Mouse (Mus musculus) hindbrain, embryonic 16.5 days (tissue): ENCODE measurements around the gene Alg12. TPM values are rescaled to one million over a fixed set of nuclear protein-coding genes. Genes with fewer than 3 reads are reported as not detected.
A peak's percentile ranks its signal among the peaks of the same experiment; 100 is the strongest.

Source experiments
- ATAC-seq: fragments of 200-750 bp; cut with Nextera tagmentation; 2 replicates; pipeline ENCODE4 v1.8.0; 2017; ENCODE audit warnings: moderate TSS enrichment, moderate library complexity
- H3K27ac ChIP-seq: fragments of 300-500 bp; sonication (generic); 2 replicates; pipeline ENCODE4 v1.5.1; 2014; ENCODE audit warnings: low read depth, mild to moderate bottlenecking, control low read depth, low read length, moderate library complexity
- H3K27me3 ChIP-seq: fragments of 300-500 bp; sonication (generic); replicated peaks from 2 replicates; pipeline ENCODE4 v1.6.1; 2014; ENCODE audit warnings: low read length; ENCODE audit not compliant: control insufficient read depth, insufficient read depth
- H3K36me3 ChIP-seq: fragments of 300-500 bp; sonication (generic); 2 replicates; pipeline ENCODE4 v1.6.1; 2014; ENCODE audit warnings: mild to moderate bottlenecking, low read length, moderate library complexity, mixed read lengths; ENCODE audit not compliant: control insufficient read depth, insufficient read depth
- H3K4me1 ChIP-seq: fragments of 300-500 bp; sonication (generic); 2 replicates; pipeline ENCODE4 v1.6.1; 2014; ENCODE audit warnings: low read depth, low read length; ENCODE audit not compliant: control insufficient read depth, insufficient read depth
- H3K4me2 ChIP-seq: fragments of 300-500 bp; sonication (generic); 2 replicates; pipeline ENCODE4 v1.6.1; 2014; ENCODE audit warnings: mild to moderate bottlenecking, low read length, control low read depth, moderate library complexity
- H3K4me3 ChIP-seq: fragments of 300-500 bp; sonication (generic); 2 replicates; pipeline ENCODE4 v1.5.1; 2014; ENCODE audit warnings: mild to moderate bottlenecking, low read length, control low read depth, moderate library complexity
- H3K9ac ChIP-seq: fragments of 300-500 bp; sonication (generic); 2 replicates; pipeline ENCODE4 v1.6.1; 2014; ENCODE audit warnings: low read depth, mild to moderate bottlenecking, control low read depth, low read length, moderate library complexity
- H3K9me3 ChIP-seq: fragments of 300-500 bp; sonication (generic); 2 replicates; pipeline ENCODE4 v1.6.1; 2014; ENCODE audit warnings: mild to moderate bottlenecking, low read length, moderate library complexity; ENCODE audit not compliant: control insufficient read depth
- WGBS: fragments of 180-500 bp; shearing (Covaris S2); extraction: QIAGEN DNeasy Blood & Tissue Kit; methylation state at CpG from one replicate; pipeline ENCODE4 v1.1.7; 2014; 5-methylcytosine and 5-hydroxymethylcytosine counted together
- polyA plus RNA-seq: library from polyadenylated mRNA; unstranded; fragments of >200 nt; fragmentation: Nextera tagmentation; extraction: Ambion mirVana; gene quantifications from 2 replicates; pipeline ENCODE4 v1.2.1, GENCODE M21; 2015

Gene Alg12
- polyA plus RNA-seq, 1 experiment from 2014 or later = 9.5 TPM

DNA sequence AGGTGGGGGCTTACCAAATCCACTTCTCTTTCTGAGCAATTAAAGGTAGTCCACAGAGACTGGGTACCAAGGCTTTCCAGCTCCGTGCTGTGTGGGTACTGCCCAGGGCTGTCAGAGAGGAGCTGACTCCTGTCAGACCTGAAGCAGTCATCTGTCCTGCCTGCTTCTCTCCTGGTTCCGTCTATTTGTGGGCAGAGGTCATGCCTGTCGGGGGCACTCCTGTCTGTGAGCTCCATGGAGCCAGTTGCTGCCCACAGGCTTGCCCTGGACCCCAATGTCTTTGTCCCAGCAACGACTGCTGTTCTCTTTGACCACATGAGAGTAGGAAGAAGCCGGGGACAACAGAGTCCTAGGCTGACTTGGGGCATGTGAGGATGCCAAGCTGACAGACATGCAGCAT is 37.5 kb upstream of the Alg12 start:
- no peak overlapping the region for H3K4me2 ChIP-seq
- peaks cover 4% of the 10 kb centered on the region; the same call in 1 of the 2 replicates for H3K4me1 ChIP-seq
- WGBS = 82% methylated on average over 5 of the region's 5 CpGs
- no peaks in the 10 kb centered on the region for H3K36me3 ChIP-seq
- H3K4me3 ChIP-seq = no peak overlapping the region
- H3K27ac ChIP-seq = no peak overlapping the region
- no peaks in the 10 kb centered on the region for H3K27me3 ChIP-seq
- no peak overlapping the region for H3K9ac ChIP-seq
- H3K9me3 ChIP-seq = no peaks in the 10 kb centered on the region
- no peak for ATAC-seq

DNA sequence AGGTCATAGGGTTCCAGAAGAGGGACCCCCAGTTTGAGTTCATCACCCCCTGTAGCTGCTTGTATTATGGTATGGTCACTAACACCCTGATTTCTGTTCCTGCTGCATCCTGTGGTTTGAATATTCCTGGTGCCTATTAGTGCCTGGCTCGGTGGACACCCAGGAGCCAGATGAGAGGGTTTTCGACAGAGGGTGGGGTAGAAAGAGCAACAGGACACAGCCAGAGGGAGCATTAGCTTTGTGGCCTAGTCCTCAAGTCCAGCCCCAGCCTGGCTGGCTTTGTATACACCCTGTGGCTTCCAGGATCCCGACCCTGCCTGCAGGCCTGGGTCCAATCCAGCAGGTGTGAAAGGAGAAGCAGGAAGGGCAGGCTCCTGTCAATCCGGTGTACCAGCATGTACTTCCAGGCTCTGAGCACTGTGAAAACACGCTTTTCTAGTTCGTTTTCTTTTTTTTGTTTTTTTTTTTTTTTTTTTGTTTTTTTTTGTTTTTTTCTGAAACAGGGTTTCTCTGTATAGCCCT is 36.8 kb upstream of the Alg12 start:
- Histone ChIP-seq H3K9ac (no peak overlapping the region), H3K4me3 (no peak overlapping the region), H3K36me3 (no peaks in the 10 kb centered on the region), H3K4me1 (no peaks in the 10 kb centered on the region), H3K4me2 (no peak overlapping the region), H3K9me3 (no peaks in the 10 kb centered on the region), H3K27me3 (no peaks in the 10 kb centered on the region), H3K27ac (no peak overlapping the region)
- WGBS = 79% methylated on average over 6 of the region's 6 CpGs
- ATAC-seq = no peak

DNA sequence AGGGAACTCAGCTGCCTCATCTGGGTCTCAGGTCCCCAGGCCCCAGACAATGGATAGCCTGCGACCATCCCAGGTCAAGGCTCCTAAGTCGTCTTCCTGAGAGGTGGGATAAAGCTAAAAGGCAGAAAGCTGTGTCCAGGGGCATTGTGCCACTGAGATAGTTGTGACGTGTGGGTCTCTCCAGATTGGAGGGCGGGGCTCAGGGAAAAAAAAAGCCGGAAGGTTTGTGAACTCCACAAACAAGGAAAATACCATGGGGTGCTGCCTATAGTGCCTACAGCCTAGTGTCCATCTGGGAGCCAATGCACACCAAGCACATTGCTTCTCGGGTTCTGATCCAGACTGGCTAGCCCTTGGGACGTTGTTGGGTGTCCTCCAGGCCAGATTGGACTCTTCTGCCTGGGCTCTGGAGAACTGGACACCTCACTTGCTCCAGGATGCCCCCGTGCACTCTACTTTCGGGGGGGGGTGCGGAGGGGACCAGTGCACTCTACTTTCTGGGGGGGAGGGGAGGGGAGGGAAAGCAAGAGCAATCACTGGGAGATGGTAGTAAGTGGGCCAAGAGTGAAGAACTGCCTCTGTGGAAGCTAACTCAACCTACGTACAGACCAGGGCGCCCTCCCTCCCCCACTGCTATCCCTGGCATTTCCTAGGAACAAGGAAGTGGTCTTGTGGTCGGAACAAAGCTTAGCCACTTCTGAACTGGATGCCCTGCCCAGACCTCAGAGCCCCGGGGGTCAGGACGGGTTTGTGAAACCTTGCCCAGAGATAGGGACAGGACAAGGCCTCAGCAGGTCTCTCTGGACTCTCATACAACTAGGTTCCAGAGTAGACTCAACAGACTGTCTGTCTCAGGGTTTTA is 36.1 kb upstream of the Alg12 start:
- H3K36me3 ChIP-seq = no peaks in the 10 kb centered on the region
- WGBS = 82% methylated on average over 15 of the region's 15 CpGs
- no peak overlapping the region for H3K4me2 ChIP-seq
- H3K9ac ChIP-seq = no peak overlapping the region
- H3K9me3 ChIP-seq = no peaks in the 10 kb centered on the region
- H3K27me3 ChIP-seq = no peaks in the 10 kb centered on the region
- peaks cover 6% of the 10 kb centered on the region; the same call in 1 of the 2 replicates for H3K4me1 ChIP-seq
- H3K4me3 ChIP-seq = no peak overlapping the region
- no peak for ATAC-seq
- no peak overlapping the region for H3K27ac ChIP-seq

DNA sequence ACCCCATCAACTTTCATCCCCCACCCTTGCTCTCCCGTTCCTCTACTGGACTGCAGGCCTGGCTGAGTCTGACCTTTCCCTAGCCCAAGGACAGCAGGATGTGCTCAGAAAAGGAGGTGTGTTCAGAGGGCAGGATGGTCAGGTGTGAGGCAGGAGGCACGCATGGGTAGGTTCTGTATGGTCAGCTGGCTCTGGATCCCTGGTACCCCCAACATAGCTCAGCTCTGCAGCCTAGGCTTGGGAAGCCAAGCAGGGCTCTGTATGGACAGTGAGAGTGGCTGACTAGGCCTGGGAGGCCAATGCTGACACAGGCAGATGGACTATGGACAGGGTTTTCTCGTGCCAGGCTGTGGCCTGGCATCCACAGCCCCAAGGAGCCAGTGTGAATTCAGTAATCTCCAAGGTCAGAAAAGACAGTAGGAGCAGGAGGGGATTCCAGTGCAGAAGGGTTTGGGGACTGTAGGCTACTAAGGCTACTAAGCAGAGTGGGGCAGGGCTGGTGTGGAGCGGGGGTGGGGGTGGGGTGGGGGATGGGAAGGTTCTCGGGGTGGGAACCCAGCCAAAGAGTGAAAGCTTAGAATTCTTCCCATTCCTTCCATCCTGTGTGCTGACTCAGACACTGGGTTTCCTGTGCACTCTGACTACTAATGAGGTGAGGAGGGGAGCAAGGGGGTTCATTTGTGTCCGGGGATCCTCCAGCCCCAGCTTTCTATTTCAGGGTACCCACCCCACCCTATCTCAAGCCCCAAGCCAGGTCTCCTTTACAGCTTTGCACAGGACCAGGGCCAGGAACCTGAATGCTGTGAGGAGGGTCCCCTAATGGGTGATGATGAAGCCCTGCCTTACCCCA is 35.2 kb upstream of the Alg12 start:
- Histone ChIP-seq H3K4me1 (peaks cover 9% of the 10 kb centered on the region; the same call in 1 of the 2 replicates), H3K9me3 (no peaks in the 10 kb centered on the region), H3K9ac (no peak overlapping the region), H3K4me3 (no peak overlapping the region), H3K4me2 (no peak overlapping the region), H3K36me3 (no peaks in the 10 kb centered on the region), H3K27me3 (no peaks in the 10 kb centered on the region), H3K27ac (no peak overlapping the region)
- 59% methylated on average over 6 of the region's 6 CpGs for WGBS
- ATAC-seq = no peak

DNA sequence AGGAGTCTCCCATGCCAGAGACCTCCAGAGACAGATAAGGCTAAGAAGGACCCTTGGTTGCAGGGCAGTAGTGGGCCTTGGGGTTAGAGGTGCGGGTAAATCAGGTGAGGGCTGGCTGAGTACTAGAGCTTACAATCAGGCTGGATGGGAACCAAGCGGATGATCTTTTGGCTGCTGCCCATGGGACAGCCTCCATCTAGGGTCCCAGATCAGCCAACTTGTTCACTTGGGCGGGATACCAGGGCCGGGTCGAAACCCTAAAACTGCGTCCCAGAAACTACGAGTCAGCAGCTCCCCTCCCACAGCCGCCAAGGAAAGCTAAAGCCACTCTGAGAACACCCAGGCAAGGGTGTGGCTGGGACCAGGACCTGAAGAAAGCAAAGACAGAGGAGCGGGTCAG is 34.0 kb upstream of the Alg12 start:
- no peak for ATAC-seq
- H3K9me3 ChIP-seq = no peaks in the 10 kb centered on the region
- H3K4me1 ChIP-seq = peaks cover 9% of the 10 kb centered on the region; the same call in 1 of the 2 replicates
- H3K36me3 ChIP-seq = no peaks in the 10 kb centered on the region
- H3K27me3 ChIP-seq = no peaks in the 10 kb centered on the region
- no peak overlapping the region for H3K9ac ChIP-seq
- WGBS = 93% methylated on average over 9 of the region's 9 CpGs
- no peak overlapping the region for H3K27ac ChIP-seq
- no peak overlapping the region for H3K4me3 ChIP-seq
- H3K4me2 ChIP-seq = no peak overlapping the region

DNA sequence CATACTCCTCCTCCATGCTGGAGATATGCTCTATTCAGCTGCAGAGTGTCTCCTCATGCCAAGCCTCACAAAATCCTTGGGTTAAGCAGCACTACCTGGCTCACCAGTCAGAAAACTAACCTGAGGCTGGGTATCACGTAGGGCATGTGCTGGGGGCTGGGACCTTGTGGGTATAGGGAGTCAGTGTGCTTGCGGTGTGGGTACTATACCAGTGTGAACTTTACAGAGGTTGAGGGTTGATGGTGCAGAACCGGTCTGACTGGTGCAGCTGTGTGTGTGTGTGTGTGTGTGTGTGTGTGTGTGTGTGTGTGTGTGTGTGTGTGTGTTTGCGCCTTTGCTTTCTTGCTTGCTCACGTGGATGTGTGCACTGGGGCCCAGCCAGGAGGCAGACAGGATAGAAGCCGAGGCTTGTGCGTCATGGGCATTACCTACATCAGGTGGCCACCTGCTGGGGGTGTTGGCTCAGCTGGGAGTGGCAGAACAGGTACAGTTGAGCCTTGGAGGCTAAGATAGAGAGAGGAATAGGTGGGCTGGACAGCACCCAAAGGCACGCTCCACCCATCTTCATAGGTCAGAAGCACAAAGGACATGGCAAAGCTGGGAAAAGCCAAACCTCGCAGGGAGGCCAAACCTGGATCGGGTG is 32.5 kb upstream of the Alg12 start:
- H3K4me3 ChIP-seq = no peak overlapping the region
- H3K9ac ChIP-seq = no peak overlapping the region
- no peak overlapping the region for H3K4me2 ChIP-seq
- H3K36me3 ChIP-seq = no peaks in the 10 kb centered on the region
- H3K27me3 ChIP-seq = no peaks in the 10 kb centered on the region
- H3K4me1 ChIP-seq = peaks cover 9% of the 10 kb centered on the region; the same call in 1 of the 2 replicates
- ATAC-seq = no peak
- H3K27ac ChIP-seq = no peak overlapping the region
- 85% methylated on average over 10 of the region's 10 CpGs for WGBS
- H3K9me3 ChIP-seq = no peaks in the 10 kb centered on the region

DNA sequence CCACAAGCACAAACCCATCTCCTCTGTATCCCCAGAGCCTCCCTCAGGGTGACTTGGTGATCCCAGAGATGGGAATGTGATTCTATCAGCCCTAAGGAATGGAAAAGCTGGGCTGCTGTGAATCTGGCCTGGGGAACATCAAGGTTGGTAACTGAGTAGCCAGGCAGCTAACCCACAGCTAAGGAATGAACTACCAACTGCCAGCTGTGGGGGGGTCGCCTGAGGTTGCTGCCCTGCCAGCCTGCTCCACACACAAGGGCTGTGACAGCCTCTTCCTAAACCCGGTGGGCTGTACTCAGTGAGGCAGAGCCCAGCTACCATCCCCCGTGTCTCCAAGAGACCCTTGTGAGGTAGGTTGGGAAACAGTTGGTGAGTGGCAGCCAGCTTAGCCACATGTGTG is 32.0 kb upstream of the Alg12 start:
- Histone ChIP-seq H3K27ac (no peak overlapping the region), H3K4me3 (no peak overlapping the region), H3K4me1 (peaks cover 9% of the 10 kb centered on the region; the same call in 1 of the 2 replicates), H3K36me3 (no peaks in the 10 kb centered on the region), H3K27me3 (no peaks in the 10 kb centered on the region), H3K4me2 (no peak overlapping the region), H3K9ac (no peak overlapping the region), H3K9me3 (no peaks in the 10 kb centered on the region)
- ATAC-seq = no peak
- WGBS = 66% methylated on average over 3 of the region's 3 CpGs

DNA sequence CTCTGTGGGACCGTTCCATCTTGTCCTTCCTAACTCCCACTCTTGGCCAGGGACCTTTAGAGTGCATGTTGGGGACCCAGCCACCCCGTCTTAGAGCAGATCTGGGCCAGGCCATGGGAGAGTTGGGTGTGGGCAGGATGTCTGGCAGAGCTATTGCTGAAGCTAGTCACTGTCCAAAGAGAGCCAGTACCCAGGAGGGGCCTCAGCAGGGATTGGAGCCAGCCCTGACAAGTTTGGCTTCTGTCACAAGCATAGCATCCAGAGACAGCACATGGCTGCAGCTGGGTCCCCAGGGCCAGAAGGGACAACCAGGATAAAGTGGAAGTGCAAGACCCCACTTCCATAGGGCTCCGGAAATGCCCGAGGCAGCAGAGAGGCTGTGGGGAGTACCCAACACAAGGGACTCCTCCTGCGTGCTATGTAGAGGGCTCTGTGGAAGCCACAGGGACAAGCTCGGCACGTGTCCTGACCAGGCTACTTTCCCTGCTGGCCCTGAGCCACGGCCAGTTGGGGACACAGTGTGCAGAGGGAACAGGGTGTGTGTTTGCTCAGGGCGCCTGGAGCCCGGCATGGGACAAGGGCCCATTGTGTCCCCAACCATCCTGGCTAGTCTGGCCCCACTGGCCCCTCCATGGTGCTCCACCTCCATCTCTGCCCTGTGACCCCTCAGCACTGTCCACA is 31.2 kb upstream of the Alg12 start:
- Histone ChIP-seq H3K9ac (no peak overlapping the region), H3K36me3 (no peaks in the 10 kb centered on the region), H3K4me3 (no peak overlapping the region), H3K9me3 (no peaks in the 10 kb centered on the region), H3K4me1 (peaks cover 9% of the 10 kb centered on the region; the same call in 1 of the 2 replicates), H3K27me3 (no peaks in the 10 kb centered on the region), H3K27ac (no peak overlapping the region), H3K4me2 (no peak overlapping the region)
- ATAC-seq = peak; percentile 85
- WGBS = 58% methylated on average over 10 of the region's 10 CpGs
